Comparison of ENCODE assay signal across 20 mouse cellular contexts in the genomic region with DNA sequence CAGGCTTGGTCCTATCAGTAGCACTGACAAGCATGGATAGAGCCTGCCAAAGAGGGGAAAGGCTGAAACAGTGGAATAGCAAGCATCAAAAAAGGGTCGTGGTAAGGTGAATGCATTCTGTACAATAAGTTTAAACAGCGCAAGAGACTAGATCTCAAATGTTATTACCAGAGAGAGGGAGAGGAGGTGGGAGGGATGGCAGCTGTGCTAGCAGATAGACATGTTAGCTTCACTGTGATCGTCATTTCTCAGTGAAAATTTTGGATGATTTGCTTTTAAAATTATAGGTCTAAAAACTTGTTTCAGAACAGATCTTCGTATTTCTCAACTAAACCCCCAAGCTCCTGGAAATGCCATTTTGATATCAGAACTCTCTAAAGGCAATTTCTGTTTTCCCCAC.
"Had no signal": no experiment of that assay in that cellular context is flagged by ENCODE, and none has a peak within 500 bp of the region (broad histone marks: within the 10 kb centered on the region; RNA-seq: fewer than 3 reads in every experiment).

No protein-coding gene starts in this region.

- DNase-seq: lung, adult 2 months; lung, postnatal 36 days; right cerebral cortex, adult 18-20 months; right cerebral cortex, postnatal 25 days; right cerebral cortex, postnatal 4 days; spleen, adult 18-20 months; thymus, adult 2 months; thymus, postnatal 25 days; thymus, postnatal 4 days had no signal

- H3K4me2 ChIP-seq: lung, embryonic 15.5 days; midbrain, embryonic 11.5 days; midbrain, embryonic 13.5 days; neural tube, embryonic 13.5 days; neural tube, embryonic 15.5 days had no signal

- H3K9me3 ChIP-seq: lung, embryonic 15.5 days; midbrain, embryonic 13.5 days; neural tube, embryonic 13.5 days; neural tube, embryonic 15.5 days had no signal

- H3K4me3 ChIP-seq: lung, embryonic 15.5 days; megakaryocyte, embryonic 14.5 days; midbrain, embryonic 13.5 days; myocyte; neural tube, embryonic 13.5 days; neural tube, embryonic 15.5 days had no signal

- H3K27me3 ChIP-seq: lung, embryonic 15.5 days; megakaryocyte, embryonic 14.5 days; midbrain, embryonic 13.5 days; neural tube, embryonic 13.5 days; neural tube, embryonic 15.5 days had no signal

- H3K9ac ChIP-seq: liver, postnatal 0 days; lung, embryonic 15.5 days; midbrain, embryonic 13.5 days; neural tube, embryonic 13.5 days; neural tube, embryonic 15.5 days had no signal

- H3K27ac ChIP-seq: lung, embryonic 15.5 days; macrophage; midbrain, embryonic 13.5 days; neural tube, embryonic 13.5 days; neural tube, embryonic 15.5 days had no signal

- ATAC-seq: lung, postnatal 0 days; midbrain, embryonic 16.5 days had no signal

- H3K4me1 ChIP-seq: lung, embryonic 15.5 days; megakaryocyte, embryonic 14.5 days had no signal
